Mouse (Mus musculus) left cerebral cortex, postnatal 10 days (tissue): ENCODE results near the gene Spata2. TPM values are rescaled to one million over a fixed set of nuclear protein-coding genes. Genes with fewer than 3 reads are reported as not detected.

Experiments
- DNase-seq, 2 experiments: peaks; one replicate each; pipeline ENCODE4 v3.0.0; 2021 to 2022; ENCODE audit warnings: low spot score in 2 of 2, mixed read lengths in 1 of 2; ENCODE audit errors: extremely low spot score in 1 of 2
- intact Hi-C: fragments of 180-260 bp; cut with DNase I; formaldehyde crosslinking; loops from one replicate; pipeline ENCODE4 v1.15.1; 2025
- total RNA-seq, 2 experiments: library from RNA; stranded (reverse); gene quantifications; 2 replicates each; pipeline ENCODE4 v1.2.3; 2021

Spata2 gene
- total RNA-seq, 2 experiments from 2014 or later = 68.2 to 69.8 TPM

- intact Hi-C loops = no loop called here
- peak in 1 of 2 experiments; percentile 62 for DNase-seq
These were observed 6.9 kb downstream of the Spata2 start for GRCm38 (mm10) chr2:167485501-167486377.

- intact Hi-C loops = no loop called here
- no peak for DNase-seq
These were observed 7.8 kb downstream of the Spata2 start for GRCm38 (mm10) chr2:167484932-167485331.

GRCm38 (mm10) chr2:167483827-167484410, 8.8 kb downstream of the Spata2 start:
- DNase-seq = peak in 1 of 2 experiments; percentile 37
- intact Hi-C loops = no loop called here

- intact Hi-C loops = no loop called here
- DNase-seq = peak in 1 of 2 experiments; percentile 41
These were observed 9.4 kb downstream of the Spata2 start for GRCm38 (mm10) chr2:167483081-167483826.

- intact Hi-C loops = no loop called here
- no peak for DNase-seq
These were observed 10.0 kb downstream of the Spata2 start for GRCm38 (mm10) chr2:167482681-167483080.

- DNase-seq = no peak
- intact Hi-C loops = no loop called here
These were observed 13.2 kb downstream of the Spata2 start for GRCm38 (mm10) chr2:167479501-167479900.

- intact Hi-C loops = no loop called here
- DNase-seq = no peak
These were observed 14.6 kb downstream of the Spata2 start for GRCm38 (mm10) chr2:167478128-167478527.

GRCm38 (mm10) chr2:167476762-167477161, 15.9 kb downstream of the Spata2 start:
- intact Hi-C loops = no loop called here
- no peak for DNase-seq

- DNase-seq = peak; percentile 71 to 90
- intact Hi-C loops = no loop called here
These were observed 16.4 kb downstream of the Spata2 start for GRCm38 (mm10) chr2:167476200-167476688.

GRCm38 (mm10) chr2:167475596-167475995, 17.1 kb downstream of the Spata2 start:
- intact Hi-C loops = no loop called here
- DNase-seq = no peak

GRCm38 (mm10) chr2:167474218-167474617, 18.5 kb downstream of the Spata2 start:
- DNase-seq = no peak
- intact Hi-C loops = no loop called here

- intact Hi-C loops = no loop called here
- DNase-seq = no peak
These were observed 21.1 kb downstream of the Spata2 start for GRCm38 (mm10) chr2:167471585-167471984.

GRCm38 (mm10) chr2:167470611-167471010, 22.1 kb downstream of the Spata2 start:
- no peak for DNase-seq
- intact Hi-C loops = no loop called here

- no peak for DNase-seq
- intact Hi-C loops = no loop called here
These were observed 24.2 kb downstream of the Spata2 start for GRCm38 (mm10) chr2:167468444-167468843.

GRCm38 (mm10) chr2:167467214-167467613, 25.5 kb downstream of the Spata2 start:
- DNase-seq = no peak
- intact Hi-C loops = no loop called here

GRCm38 (mm10) chr2:167465951-167466350, 26.7 kb downstream of the Spata2 start:
- DNase-seq = no peak

GRCm38 (mm10) chr2:167463802-167464201, 28.9 kb downstream of the Spata2 start:
- intact Hi-C loops = no loop called here
- no peak for DNase-seq

More at GRCm38 (mm10) chr2:167465951-167466350, 26.7 kb downstream of the Spata2 start:
- intact Hi-C loops = no loop called here

GRCm38 (mm10) chr2:167462954-167463353, 29.7 kb downstream of the Spata2 start:
- peak in 1 of 2 experiments; percentile 69 for DNase-seq
- intact Hi-C loops = no loop called here
